Mouse (Mus musculus): Measurements from ENCODE around the gene Hnf4a. TPM values are rescaled to one million over a fixed set of nuclear protein-coding genes. Genes with fewer than 3 reads are reported as not detected.

Hnf4a gene
- polyA plus RNA-seq, 1 experiment from 2014 or later, result not detected

DNA sequence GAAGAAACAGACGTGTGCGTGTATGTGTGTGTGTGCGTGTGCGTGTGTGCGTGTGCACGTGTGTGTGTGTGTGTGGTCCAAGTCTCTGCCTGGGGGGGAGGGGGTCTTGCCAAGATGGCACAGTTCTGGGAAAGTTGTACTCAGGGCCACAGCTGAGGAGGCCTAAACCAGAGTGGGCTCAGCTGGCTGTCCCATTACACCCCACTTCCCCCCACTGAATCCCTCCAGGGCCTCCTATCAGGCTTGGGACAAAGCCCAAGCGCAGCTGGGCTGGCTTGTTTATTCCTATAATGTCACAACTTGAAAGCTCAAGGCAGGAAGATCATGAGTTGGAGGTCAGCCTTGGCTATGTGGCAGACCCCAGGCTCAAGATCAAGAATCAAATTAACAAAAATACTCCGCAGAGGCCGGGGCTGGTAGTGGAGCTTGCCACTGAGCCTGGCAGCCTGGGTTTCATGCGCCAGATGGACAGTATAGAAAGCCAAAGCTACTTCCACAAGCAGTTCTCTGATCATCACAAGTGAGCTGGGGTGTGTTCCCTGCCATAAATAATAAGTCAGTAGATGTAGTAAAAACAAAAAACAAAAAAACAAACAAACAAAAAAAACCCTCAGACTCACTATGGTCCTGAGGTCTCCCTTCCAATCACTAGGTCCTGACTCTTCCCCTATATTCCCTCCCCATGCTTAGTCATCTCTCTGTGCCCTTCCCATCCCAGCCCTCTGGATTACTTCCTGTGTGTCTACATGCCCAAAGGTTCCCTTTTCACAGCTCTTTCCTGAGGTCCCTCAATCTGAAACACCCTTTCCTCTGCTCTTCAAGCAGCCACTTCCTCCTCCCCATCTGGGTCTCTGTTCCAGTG, 76.8 kb downstream of the Hnf4a start:
- WGBS, result 91% methylated on average over 10 of the region's 10 CpGs
- Histone ChIP-seq H3K4me2 (replicated peaks) (no peak overlapping the region), H3K9me3 (no peaks in the 10 kb centered on the region), H3K4me1 (peaks cover 4% of the 10 kb centered on the region; the same call in 1 of the 2 replicates), H3K9ac (no peak overlapping the region), H3K27me3 (no peaks in the 10 kb centered on the region), H3K4me3 (no peak overlapping the region), H3K36me3 (no peaks in the 10 kb centered on the region), H3K27ac (no peak overlapping the region)
- no peak for ATAC-seq (ENCODE audit: insufficient number of reproducible peaks, insufficient read depth, low FRiP score, low TSS enrichment)

DNA sequence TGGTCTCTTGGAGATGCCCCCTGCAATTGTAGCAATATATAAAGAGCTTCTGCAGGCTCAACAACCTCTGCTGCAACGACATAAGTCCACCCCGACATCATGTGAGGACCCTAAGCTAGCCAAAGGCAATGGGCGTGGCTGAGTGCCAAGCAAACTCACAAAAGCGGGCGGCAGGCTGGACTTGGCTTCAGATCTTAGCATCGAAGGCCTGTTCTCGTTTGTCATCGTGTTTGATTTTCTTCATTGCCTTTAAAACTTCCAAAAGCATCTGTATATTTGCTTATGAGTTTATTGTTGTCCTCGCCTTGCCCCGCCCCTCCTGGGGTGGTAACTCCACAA, 77.4 kb downstream of the Hnf4a start:
- 83% methylated on average over 10 of the region's 10 CpGs for WGBS
- Histone ChIP-seq H3K4me3 (no peak overlapping the region), H3K27me3 (no peaks in the 10 kb centered on the region), H3K27ac (no peak overlapping the region), H3K36me3 (no peaks in the 10 kb centered on the region), H3K4me1 (peaks cover 4% of the 10 kb centered on the region; the same call in 1 of the 2 replicates), H3K9ac (no peak overlapping the region), H3K4me2 (replicated peaks) (no peak overlapping the region), H3K9me3 (no peaks in the 10 kb centered on the region)
- ATAC-seq (ENCODE audit: insufficient number of reproducible peaks, insufficient read depth, low FRiP score, low TSS enrichment), result no peak

DNA sequence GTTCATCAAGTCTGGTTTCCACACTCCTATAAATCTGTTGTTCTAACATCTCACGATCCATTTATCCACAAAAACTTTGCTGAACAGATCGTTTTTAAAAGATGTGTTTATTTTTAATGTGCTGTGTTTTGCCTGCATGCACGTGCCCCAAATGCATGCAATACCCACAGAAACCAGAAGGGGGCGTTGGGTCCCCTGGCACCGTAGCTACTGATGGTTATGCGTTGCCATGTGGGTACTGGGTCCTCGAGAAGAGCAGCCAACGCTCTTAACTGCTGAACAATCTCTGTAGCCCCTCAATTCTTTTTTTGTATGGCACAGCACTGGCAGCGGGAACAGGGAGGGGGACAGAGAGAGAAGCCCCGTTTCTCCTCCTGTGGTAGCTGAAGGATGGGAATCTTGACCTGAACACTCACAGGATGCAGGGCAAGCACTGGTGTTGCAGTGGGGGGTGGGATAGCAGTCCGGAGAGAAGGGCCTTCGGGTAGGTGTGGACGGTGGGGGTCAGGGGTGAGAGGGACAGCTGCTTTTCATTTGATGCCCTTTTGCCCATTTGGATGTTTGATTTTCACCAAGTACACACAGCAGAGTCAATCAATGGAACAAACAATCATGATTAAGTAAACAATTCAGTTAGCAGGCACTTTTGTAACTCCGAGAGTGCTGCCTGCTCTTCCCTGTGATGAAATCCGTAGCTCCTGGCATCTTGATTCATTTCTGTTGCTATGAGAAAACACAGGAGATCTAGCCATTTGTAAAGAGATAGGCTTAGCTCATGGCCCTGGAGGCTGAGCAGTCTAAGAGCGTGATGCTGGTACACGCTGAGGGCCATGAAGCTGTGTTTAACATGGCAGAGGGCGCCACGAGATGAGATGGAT, 80.0 kb downstream of the Hnf4a start:
- H3K9me3 ChIP-seq, result no peaks in the 10 kb centered on the region
- H3K27me3 ChIP-seq, result no peaks in the 10 kb centered on the region
- H3K27ac ChIP-seq, result no peak overlapping the region
- no peaks in the 10 kb centered on the region for H3K36me3 ChIP-seq
- WGBS, result 40% methylated on average over 19 of the region's 19 CpGs
- H3K4me1 ChIP-seq, result peaks cover 4% of the 10 kb centered on the region; the same call in 1 of the 2 replicates
- no peak overlapping the region; the same call in 1 of the 2 replicates for H3K4me2 ChIP-seq (replicated peaks)
- no peak for ATAC-seq (ENCODE audit: insufficient number of reproducible peaks, insufficient read depth, low FRiP score, low TSS enrichment)
- no peak overlapping the region for H3K4me3 ChIP-seq
- no peak overlapping the region for H3K9ac ChIP-seq

DNA sequence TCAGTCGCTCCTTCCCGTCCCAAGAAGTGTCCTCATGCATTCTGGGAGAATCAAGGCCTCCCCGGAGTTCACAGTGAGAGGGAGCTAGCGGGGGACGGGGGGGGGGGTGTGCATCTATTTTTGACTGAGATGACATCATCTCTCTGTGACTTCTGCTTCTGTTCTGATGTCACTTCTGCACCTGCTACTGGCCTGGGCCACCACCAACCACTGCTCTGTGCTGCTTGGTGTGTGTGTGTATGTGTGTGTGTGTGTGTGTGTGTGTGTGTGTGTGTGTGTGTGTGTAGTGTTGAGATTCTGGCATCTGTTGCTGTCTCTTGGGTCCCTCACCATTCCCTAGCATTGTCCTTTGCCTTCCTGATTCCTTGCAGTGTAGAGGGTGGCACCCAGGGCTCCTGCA, 80.9 kb downstream of the Hnf4a start:
- Histone ChIP-seq H3K36me3 (no peaks in the 10 kb centered on the region), H3K4me3 (no peak overlapping the region), H3K27ac (no peak overlapping the region), H3K9me3 (no peaks in the 10 kb centered on the region), H3K27me3 (no peaks in the 10 kb centered on the region), H3K4me2 (replicated peaks) (no peak overlapping the region), H3K4me1 (peaks cover 4% of the 10 kb centered on the region; the same call in 1 of the 2 replicates), H3K9ac (no peak overlapping the region)
- no peak for ATAC-seq (ENCODE audit: insufficient number of reproducible peaks, insufficient read depth, low FRiP score, low TSS enrichment)
- WGBS, result 78% methylated on average over 5 of the region's 5 CpGs

DNA sequence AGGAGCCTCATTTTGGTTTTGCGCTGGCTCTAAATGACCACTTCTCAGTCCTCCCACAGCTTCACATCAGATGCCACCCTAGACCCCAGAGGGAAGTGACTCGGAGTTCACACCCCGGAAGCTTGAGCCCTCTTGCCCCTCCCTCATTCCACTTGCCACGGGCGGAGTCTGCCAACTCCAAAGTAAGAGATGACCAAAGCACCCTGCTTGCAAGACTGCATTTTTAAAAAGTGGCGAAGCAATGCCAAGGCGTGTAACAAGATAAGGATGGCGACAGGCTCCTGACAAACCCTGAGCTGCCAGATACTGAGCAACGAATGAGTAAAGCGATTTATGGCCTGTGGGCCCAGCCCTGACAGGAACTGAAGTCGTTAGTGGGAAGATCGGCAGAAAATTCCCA, 83.6 kb downstream of the Hnf4a start:
- Histone ChIP-seq H3K4me3 (no peak overlapping the region), H3K4me1 (peaks cover 4% of the 10 kb centered on the region; the same call in 1 of the 2 replicates), H3K9ac (no peak overlapping the region), H3K36me3 (no peaks in the 10 kb centered on the region), H3K4me2 (replicated peaks) (no peak overlapping the region), H3K27ac (no peak overlapping the region), H3K27me3 (no peaks in the 10 kb centered on the region), H3K9me3 (no peaks in the 10 kb centered on the region)
- WGBS, result 68% methylated on average over 12 of the region's 12 CpGs
- no peak for ATAC-seq (ENCODE audit: insufficient number of reproducible peaks, insufficient read depth, low FRiP score, low TSS enrichment)

DNA sequence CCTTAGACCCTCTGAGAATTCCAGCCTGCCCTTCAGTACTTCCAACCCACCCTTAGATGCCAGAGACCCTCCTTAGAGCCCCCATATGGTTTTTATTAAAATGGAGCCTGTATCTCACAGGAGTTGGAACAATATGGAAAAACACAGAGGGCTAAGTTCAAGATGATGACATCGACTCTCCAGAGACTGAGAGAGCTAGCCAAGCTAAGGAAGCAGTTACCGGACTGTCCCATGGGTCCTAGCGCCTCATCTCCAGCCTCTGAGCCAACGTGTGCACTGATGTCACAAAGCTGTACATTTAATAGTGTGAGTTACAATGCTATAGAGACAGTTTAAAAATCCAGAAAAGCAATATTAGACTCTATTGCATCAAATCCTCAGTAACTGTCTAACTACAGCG, 84.4 kb downstream of the Hnf4a start:
- Histone ChIP-seq H3K4me1 (peaks cover 4% of the 10 kb centered on the region; the same call in 1 of the 2 replicates), H3K27ac (no peak overlapping the region), H3K36me3 (no peaks in the 10 kb centered on the region), H3K9ac (no peak overlapping the region), H3K4me3 (no peak overlapping the region), H3K4me2 (replicated peaks) (no peak overlapping the region), H3K9me3 (no peaks in the 10 kb centered on the region), H3K27me3 (no peaks in the 10 kb centered on the region)
- WGBS, result 49% methylated on average over 5 of the region's 5 CpGs
- ATAC-seq (ENCODE audit: insufficient number of reproducible peaks, insufficient read depth, low FRiP score, low TSS enrichment), result no peak

DNA sequence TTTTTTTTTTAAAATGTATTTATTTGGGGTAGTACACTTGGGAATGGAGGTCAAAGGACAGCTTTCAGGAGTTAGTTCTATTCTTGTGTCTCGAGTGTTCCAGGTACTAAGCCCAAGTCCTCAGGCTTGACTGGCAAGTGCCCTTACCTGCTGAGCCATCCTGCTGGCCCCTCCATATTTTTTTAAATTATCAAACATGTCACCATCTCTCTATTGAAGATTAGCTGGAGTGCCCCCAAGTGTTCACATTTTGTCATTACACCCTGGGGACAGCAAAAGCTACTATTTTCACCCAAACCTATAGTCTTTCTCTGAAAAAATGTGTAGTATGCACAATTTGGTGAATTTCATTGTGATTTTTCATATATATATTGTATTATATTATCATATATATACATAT, 85.5 kb downstream of the Hnf4a start:
- H3K9ac ChIP-seq, result no peak overlapping the region
- no peaks in the 10 kb centered on the region for H3K27me3 ChIP-seq
- no peak for ATAC-seq (ENCODE audit: insufficient number of reproducible peaks, insufficient read depth, low FRiP score, low TSS enrichment)
- H3K4me1 ChIP-seq, result no peaks in the 10 kb centered on the region
- no peak overlapping the region for H3K4me3 ChIP-seq
- no peaks in the 10 kb centered on the region for H3K9me3 ChIP-seq
- WGBS, result 67% methylated on average over 1 of the region's 1 CpGs
- no peak overlapping the region for H3K27ac ChIP-seq
- H3K4me2 ChIP-seq (replicated peaks), result no peak overlapping the region
- H3K36me3 ChIP-seq, result no peaks in the 10 kb centered on the region

DNA sequence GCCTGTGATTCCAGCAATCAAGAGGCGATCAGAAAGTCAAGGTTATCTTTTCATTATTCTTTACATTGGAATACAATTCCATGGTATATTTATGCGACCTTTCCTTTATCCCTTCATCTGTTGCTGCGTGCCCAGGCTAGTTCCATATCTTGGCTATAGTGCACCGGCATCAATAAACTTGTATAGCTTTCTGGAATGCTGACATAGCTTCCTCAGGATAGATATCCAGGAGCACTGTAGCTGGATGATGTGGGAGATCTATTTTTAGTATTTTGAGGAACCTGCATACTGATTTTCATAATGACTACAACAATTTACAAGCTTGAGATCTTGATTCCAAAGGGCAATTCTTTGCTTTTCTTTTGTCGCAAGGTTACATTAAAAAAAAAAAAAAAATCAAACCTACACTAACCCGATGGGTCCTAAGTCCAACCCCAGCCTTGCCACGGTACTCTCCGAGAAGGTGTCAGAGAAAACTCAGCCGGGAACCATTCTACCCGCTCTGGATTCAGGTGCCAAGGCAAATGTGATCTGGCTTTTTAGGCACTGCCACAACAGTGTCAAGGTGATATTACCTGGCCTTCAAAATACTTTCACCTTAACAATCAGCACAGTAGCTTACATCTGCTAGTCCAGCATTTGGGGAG, 87.2 kb downstream of the Hnf4a start:
- Histone ChIP-seq H3K9me3 (no peaks in the 10 kb centered on the region), H3K4me1 (no peaks in the 10 kb centered on the region), H3K27me3 (no peaks in the 10 kb centered on the region), H3K4me2 (replicated peaks) (no peak overlapping the region), H3K36me3 (no peaks in the 10 kb centered on the region), H3K4me3 (no peak overlapping the region), H3K9ac (no peak overlapping the region), H3K27ac (no peak overlapping the region)
- ATAC-seq (ENCODE audit: insufficient number of reproducible peaks, insufficient read depth, low FRiP score, low TSS enrichment), result no peak
- WGBS, result 88% methylated on average over 10 of the region's 10 CpGs

DNA sequence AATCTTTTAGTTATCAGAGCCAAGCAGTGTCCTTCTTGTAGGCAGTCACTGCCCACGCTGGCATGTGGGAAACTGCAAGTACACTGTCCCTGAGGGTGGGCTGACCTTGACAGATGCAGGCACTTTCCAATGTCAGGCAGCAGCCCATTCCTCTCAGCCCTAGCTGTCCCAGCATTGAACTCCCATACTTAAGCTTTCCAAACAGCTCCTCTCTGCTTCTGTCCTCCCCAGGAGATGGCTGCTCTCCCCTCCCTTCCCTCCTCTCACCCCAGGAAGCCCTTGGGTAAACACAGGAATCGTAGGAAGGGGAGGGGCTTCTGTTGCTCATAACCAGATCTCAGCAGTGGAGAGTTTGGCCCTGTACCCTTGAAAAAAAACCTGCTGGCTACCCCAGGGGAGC, 88.5 kb downstream of the Hnf4a start:
- no peak for ATAC-seq (ENCODE audit: insufficient number of reproducible peaks, insufficient read depth, low FRiP score, low TSS enrichment)
- no peak overlapping the region for H3K9ac ChIP-seq
- no peak overlapping the region for H3K27ac ChIP-seq
- no peak overlapping the region for H3K4me2 ChIP-seq (replicated peaks)
- no peaks in the 10 kb centered on the region for H3K9me3 ChIP-seq
- 21% methylated on average over 2 of the region's 2 CpGs for WGBS
- H3K4me1 ChIP-seq, result no peaks in the 10 kb centered on the region
- H3K36me3 ChIP-seq, result no peaks in the 10 kb centered on the region
- no peaks in the 10 kb centered on the region for H3K27me3 ChIP-seq
- no peak overlapping the region for H3K4me3 ChIP-seq

DNA sequence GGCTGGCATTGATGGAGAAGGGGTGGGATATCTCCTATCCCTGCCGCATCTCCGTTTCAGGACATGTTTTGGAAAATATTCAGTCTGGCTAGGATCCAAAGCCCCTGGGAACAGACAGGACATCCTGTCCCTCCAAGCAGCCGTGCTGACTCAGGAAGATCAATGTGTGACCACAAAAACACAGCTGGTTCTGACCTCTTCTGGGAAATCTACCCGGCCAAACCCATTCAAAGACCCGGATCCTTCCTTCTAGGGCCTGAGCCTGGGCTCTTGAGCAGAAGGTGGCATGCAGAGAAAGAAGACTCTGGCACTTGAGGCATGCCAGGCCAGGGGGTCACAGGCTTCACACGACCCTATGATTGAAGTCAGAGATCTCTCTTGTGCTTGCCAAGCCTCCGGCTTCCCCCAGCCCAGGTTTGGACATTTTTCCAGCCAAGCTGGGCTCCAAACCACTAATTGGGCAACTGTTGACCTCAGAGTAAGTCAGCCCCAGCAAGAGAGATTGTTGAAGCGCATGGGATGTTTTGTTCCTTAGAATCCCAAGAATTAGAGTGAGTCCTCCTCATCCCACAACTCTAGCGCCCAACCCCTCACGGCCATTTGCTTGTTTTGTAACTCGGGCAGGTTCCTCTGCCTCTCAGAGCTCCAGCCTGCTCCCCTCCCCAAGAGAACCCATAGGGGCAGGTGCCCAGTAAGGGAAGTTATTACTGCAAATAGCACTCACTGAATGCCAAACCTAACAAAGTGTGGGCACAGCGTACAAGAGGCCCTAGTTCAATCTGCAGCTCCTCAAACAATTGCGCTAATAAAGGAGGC, 89.7 kb downstream of the Hnf4a start:
- no peak overlapping the region for H3K4me2 ChIP-seq (replicated peaks)
- H3K9me3 ChIP-seq, result no peaks in the 10 kb centered on the region
- no peak overlapping the region for H3K27ac ChIP-seq
- no peaks in the 10 kb centered on the region for H3K4me1 ChIP-seq
- no peak overlapping the region for H3K9ac ChIP-seq
- no peaks in the 10 kb centered on the region for H3K36me3 ChIP-seq
- 73% methylated on average over 13 of the region's 13 CpGs for WGBS
- no peak overlapping the region for H3K4me3 ChIP-seq
- no peak for ATAC-seq (ENCODE audit: insufficient number of reproducible peaks, insufficient read depth, low FRiP score, low TSS enrichment)
- H3K27me3 ChIP-seq, result no peaks in the 10 kb centered on the region

DNA sequence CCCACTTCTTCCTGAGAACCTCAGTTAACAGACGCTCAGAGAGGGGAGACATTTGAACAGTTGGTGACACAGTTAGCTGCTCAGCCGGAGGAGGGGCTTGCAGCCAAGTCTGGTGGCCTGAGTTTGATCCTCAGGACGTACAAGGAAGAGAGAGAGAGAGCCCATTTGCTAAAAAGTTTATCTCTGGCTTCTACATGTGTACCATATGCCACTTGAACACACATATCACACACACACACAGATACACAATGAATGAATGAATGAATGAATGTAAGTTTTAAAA, 90.2 kb downstream of the Hnf4a start:
- Histone ChIP-seq H3K27me3 (no peaks in the 10 kb centered on the region), H3K4me1 (no peaks in the 10 kb centered on the region), H3K9me3 (no peaks in the 10 kb centered on the region), H3K27ac (no peak overlapping the region), H3K9ac (no peak overlapping the region), H3K36me3 (no peaks in the 10 kb centered on the region), H3K4me3 (no peak overlapping the region), H3K4me2 (replicated peaks) (no peak overlapping the region)
- no peak for ATAC-seq (ENCODE audit: insufficient number of reproducible peaks, insufficient read depth, low FRiP score, low TSS enrichment)
- 74% methylated on average over 3 of the region's 3 CpGs for WGBS

Measured in embryonic facial prominence, embryonic 12.5 days (tissue).